Mouse (Mus musculus) WW6 (cell line): Measurements from ENCODE around the gene Hspa1a.
"Not testable (repeated sequence)": the region's sequence is repeated elsewhere in the genome, so short reads cannot be mapped to it uniquely, and the experiment has no call there.

Experiments used
- DNase-seq: peaks from one replicate; pipeline ENCODE4 v3.0.0-alpha.2; 2013; ENCODE audit warnings: low read depth, low spot score

Gene Hspa1a

GRCm38 (mm10) chr17:34972069-34972749 is at the start of gene Hspa1a, which contains the start of gene Hspa1l:
Gene Hspa1a, minus strand, starts transcription at chr17:34972156.
Gene Hspa1l, plus strand, starts transcription at chr17:34972703.
- DNase-seq = not testable (repeated sequence)

- peak; percentile 43 for DNase-seq
Measured at GRCm38 (mm10) chr17:35021163-35021808, 49.3 kb upstream of the Hspa1a start.

- no peak for DNase-seq
Measured at GRCm38 (mm10) chr17:35020551-35020950, 48.6 kb upstream of the Hspa1a start.

- DNase-seq = no peak
Measured at GRCm38 (mm10) chr17:35019894-35020293, 47.9 kb upstream of the Hspa1a start.

DNA sequence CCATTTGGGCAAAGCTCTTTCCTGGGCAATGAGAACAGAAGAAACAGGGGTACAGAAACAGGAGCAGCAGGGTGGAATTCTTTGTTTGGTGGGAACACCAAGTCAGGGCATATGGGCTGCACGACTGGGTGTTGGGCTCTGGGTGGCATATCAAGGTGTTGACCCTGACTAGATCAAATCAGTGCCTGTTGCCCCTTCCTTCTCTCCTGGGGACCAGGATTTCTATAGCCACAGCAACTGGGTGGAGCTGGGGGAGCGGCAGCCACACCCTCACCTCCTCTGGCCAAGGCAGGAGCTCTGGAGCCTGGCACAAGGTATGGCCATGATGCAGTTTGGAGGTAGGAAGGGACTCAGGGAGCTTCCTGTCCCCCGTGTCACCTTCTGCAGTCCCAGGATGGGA is 46.2 kb upstream of the Hspa1a start:
- no peak for DNase-seq

DNA sequence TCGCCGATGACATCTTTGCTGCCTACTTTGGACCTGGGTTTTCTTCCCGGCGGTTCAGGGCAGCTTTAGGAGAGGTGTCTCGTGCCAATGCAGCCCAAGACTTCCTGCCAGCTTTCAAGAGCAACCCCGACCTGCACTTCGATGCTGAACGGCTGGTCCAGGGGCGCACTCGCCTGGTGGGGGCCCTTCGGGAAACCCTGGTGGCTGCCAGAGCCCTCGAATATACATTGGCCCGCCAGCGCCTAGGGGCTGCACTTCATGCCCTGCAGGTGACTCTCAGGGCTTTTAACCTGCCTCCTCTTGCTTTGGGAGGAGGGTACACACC is 45.7 kb upstream of the Hspa1a start:
- DNase-seq = no peak

DNA sequence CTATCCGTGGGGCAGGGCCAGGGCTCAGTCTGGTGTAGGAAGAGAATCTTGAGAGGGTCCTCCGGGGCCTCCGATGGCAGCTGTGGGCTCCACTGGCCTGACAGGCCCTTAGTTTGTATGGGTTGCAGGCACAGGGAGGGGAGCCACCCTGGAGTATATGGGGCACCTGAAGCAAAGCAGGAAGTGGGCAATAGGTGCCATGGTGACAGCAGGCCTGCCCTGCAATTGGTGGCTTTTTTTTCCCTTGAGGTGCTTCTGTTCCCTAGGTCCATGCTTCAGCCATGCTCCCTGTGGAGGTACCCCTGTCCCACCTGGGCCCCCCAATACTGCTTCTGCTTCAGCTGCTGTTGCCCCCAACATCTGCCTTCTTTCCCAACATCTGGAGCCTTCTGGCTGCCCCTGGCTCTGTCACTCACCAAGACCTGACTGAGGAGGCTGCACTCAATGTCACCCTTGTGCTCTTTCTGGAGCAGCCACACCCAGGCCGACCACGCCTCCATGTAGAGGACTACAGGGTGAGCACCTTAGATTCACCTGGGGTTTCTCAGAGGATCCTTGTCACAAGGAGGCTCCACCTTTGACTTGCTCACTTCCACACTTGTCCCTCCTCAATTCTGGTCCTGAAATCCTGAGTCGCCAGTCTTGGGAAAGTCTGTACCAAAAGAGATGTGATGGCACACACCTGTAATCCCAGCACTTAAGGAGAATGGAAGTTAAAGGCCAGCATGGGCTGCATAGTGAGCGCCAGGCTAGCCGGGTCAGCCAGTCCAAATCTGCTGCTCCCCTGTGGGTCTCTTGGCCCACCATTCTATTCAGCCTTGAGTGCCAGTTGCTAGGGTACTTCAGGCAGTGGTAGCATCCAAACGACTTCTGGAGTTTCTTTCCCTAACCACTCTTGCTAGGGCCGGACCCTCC is 45.1 kb upstream of the Hspa1a start:
- no peak for DNase-seq

DNA sequence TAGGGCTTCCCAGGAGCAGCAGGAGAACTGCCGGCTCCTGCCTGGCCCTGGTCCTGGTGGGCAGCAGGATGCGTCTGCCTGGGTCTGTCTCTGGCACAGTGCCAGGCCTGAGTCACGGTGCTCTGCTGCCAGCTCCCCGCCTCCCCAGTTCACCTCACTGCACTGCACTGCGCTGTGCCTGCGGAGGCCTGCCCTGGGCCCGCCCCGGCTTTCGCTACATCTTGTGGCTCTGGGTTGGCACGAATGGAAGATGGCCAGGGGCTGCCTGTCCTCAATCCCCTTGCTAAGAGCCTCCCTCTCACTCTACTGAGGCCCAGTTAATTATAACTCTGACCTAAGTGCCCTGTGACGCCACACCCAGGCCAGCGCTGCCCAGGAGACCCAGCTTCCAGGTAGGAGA is 44.4 kb upstream of the Hspa1a start, which contains the start of gene Vwa7:
Gene Vwa7, plus strand, starts transcription at position 204 of the 400 bp plus-strand sequence.
- no peak for DNase-seq

- DNase-seq = no peak
Measured at GRCm38 (mm10) chr17:35015296-35015695, 43.3 kb upstream of the Hspa1a start.

GRCm38 (mm10) chr17:35013221-35013620 is 41.3 kb upstream of the Hspa1a start:
- no peak for DNase-seq

DNA sequence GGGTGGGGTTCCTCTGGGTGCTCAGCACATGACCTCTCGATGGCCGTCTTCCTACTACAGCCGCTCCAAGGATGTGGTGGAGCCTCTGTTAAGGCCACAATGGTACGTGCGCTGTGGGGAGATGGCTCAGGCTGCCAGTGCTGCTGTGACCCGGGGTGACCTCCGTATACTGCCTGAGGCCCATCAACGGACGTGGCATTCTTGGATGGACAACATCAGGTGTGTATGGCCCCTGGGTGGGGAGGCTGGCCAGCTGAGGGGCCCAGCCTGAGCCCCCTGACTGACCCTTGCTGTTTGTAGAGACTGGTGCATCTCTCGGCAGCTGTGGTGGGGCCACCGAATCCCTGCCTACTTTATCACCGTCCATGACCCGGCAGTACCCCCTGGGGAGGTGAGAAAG is 40.5 kb upstream of the Hspa1a start:
- DNase-seq = no peak

GRCm38 (mm10) chr17:35011440-35011839 is 39.5 kb upstream of the Hspa1a start:
- no peak for DNase-seq

- DNase-seq = no peak
Measured at GRCm38 (mm10) chr17:35009586-35009985, 37.6 kb upstream of the Hspa1a start.

DNA sequence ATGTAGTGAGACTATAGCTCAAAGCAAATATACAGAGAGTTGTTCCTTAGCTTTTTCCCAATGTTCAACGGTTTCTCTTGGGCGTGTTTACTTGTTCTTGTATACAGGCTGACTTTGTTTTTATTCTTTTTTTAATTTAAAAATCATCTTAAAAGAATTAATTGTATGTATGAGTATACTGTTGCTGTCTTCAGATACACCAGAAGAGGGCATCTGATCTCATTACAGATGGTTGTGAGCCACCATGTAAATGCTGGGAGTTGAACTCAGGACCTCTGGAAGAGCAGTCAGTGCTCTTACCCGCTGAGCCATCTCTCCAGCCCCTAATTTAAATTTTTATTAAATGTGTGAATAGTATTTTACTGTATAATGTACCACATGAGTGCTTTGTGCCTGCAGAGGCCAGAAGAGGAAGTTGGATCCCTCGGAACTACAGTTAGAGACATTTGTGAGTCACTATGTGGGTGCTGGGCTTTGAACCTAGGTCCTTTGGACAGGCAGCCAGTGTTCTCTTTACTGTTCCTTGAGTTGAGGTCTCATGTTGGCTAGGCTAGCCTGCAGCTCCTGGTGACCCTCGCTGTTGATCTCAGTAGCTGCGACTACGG is 35.5 kb upstream of the Hspa1a start:
- no peak for DNase-seq

- DNase-seq = not testable (repeated sequence)
Measured at GRCm38 (mm10) chr17:35005902-35006301, 33.9 kb upstream of the Hspa1a start.

DNA sequence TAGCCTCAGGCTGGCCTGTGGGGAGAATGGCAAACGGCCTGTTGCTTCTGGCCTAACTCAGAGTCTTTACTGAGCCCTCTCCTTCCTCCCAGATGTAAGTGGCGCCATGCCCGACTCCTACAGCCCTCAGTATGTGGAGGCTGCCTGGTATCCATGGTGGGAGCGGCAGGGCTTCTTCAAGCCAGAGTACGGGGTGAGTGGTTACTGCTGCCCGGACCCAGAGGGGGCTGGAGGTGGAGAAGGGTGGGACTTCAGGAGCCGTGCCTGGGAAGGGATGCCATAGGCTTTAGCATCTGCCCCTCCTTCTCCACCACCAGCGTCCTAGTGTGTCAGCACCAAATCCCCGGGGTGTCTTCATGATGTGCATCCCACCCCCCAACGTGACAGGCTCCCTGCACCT is 33.2 kb upstream of the Hspa1a start:
- no peak for DNase-seq

- no peak for DNase-seq
Measured at GRCm38 (mm10) chr17:35004075-35004717, 32.2 kb upstream of the Hspa1a start.

DNA sequence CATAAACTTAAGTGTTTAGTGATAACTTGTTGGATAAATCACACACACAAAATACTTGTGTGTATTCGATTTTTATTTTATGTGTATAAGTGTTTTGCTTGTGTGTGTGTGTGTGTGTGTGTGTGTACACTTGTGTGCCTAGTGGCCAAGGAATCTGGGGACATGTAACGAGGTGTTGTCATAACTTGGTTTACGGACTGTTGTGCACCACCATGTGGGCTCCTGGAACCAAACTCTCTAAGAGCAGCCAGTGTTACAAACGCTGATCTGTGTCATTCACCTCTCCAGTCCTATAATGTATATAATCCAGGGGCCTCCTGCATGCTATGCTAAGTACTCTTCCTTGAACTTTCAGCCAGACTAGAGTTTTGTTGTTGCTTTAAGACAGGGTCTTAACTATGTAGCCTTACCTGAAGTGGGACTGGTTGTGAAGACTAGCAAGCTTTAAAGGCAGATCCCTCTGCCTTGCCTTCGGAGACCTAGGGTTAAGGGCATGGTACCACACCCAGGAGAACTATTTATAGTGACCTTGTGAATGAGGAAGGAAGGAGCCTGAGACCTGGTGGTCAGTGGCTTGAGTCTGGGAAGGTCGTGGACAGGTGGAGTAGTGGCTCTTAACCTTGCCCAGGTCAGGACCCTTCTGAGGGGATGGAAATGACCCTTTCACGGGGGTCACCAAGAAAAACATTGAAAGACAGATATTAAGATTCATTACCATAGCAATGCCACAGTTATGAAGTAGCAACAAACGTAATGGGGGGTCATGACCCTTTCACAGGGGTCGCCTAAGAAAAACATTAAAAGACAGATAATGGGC is 31.3 kb upstream of the Hspa1a start:
- no peak for DNase-seq

DNA sequence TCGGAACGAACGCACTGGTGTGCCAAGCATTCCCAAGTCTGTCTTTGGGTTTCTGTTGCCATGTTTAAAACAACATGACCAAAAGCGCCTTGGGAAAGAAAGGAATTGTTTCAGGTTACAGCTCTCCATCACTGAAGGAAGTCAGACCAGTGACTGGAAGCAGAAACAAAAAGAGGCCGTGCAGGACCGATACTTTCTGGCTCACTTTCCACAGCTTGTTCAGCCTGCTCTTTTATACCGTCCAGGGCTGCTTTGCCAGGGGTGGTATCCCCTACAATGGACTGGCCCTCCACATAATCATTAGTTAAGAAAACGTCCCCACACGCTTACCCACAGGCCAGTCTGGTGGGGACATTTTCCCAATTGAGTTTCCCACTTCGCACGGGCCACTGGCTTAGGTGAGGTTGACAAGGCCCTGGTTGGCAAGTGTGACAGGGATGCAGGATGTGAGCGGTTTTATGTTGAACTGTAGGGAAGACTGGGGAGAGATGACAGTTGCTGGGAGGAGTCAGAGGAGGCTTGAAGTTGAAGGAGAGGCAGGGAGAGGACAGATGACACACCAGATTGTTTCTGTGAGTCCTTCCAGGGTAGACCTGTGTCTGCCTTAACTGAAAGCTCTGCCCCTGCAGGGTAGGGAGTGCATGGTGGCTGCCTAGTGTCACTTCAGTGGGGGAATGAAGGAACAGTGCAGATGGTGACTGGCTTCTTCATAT is 30.4 kb upstream of the Hspa1a start:
- DNase-seq = no peak
